Mouse (Mus musculus) cerebellum, postnatal 14 days (tissue): ENCODE measurements around the gene RPS10-NUDT3.

Source experiments
- DNase-seq, 2 experiments: peaks; one replicate each; pipeline ENCODE4 v3.0.0; 2021; ENCODE audit warnings: mixed read lengths in 2 of 2

RPS10-NUDT3 gene

GRCm38 (mm10) chr17:27609576-27609975 is 25.4 kb downstream of the RPS10-NUDT3 start:
- no peak for DNase-seq

GRCm38 (mm10) chr17:27603522-27604234 is 31.3 kb downstream of the RPS10-NUDT3 start:
- no peak for DNase-seq

- no peak for DNase-seq
Measured at GRCm38 (mm10) chr17:27603036-27603435, 32.0 kb downstream of the RPS10-NUDT3 start.

- peak; percentile 52 to 77 for DNase-seq
Measured at GRCm38 (mm10) chr17:27600869-27601268, 34.2 kb downstream of the RPS10-NUDT3 start.

GRCm38 (mm10) chr17:27600286-27600685 is 34.7 kb downstream of the RPS10-NUDT3 start:
- DNase-seq: no peak

GRCm38 (mm10) chr17:27596376-27597190 is 38.4 kb downstream of the RPS10-NUDT3 start:
- DNase-seq: no peak

GRCm38 (mm10) chr17:27595659-27596375 is 39.2 kb downstream of the RPS10-NUDT3 start:
- DNase-seq: no peak

GRCm38 (mm10) chr17:27592565-27592910 is 42.5 kb downstream of the RPS10-NUDT3 start:
- no peak for DNase-seq

GRCm38 (mm10) chr17:27591826-27592564 is 43.0 kb downstream of the RPS10-NUDT3 start:
- DNase-seq: no peak

- DNase-seq: no peak
Measured at GRCm38 (mm10) chr17:27588231-27588630, 46.8 kb downstream of the RPS10-NUDT3 start.

GRCm38 (mm10) chr17:27587252-27587651 is 47.8 kb downstream of the RPS10-NUDT3 start:
- no peak for DNase-seq

- no peak for DNase-seq
Measured at GRCm38 (mm10) chr17:27586661-27587060, 48.4 kb downstream of the RPS10-NUDT3 start.

- DNase-seq: no peak
Measured at GRCm38 (mm10) chr17:27583185-27583894, 51.7 kb downstream of the RPS10-NUDT3 start.

- DNase-seq: no peak
Measured at GRCm38 (mm10) chr17:27580392-27581068, 54.5 kb downstream of the RPS10-NUDT3 start.

- peak; percentile 82 to 90 for DNase-seq
Measured at GRCm38 (mm10) chr17:27579816-27580215, 55.2 kb downstream of the RPS10-NUDT3 start.

GRCm38 (mm10) chr17:27578487-27578886 is 56.5 kb downstream of the RPS10-NUDT3 start:
- no peak for DNase-seq

- DNase-seq: peak in 1 of 2 experiments; percentile 57
Measured at GRCm38 (mm10) chr17:27577468-27577867, 57.6 kb downstream of the RPS10-NUDT3 start.

GRCm38 (mm10) chr17:27576056-27576455 is 59.0 kb downstream of the RPS10-NUDT3 start:
- no peak for DNase-seq

- peak in 1 of 2 experiments; percentile 56 for DNase-seq
Measured at GRCm38 (mm10) chr17:27575116-27575776, 59.8 kb downstream of the RPS10-NUDT3 start.

GRCm38 (mm10) chr17:27574470-27575115 is 60.4 kb downstream of the RPS10-NUDT3 start:
- peak; percentile 97 to 98 for DNase-seq
